Mouse (Mus musculus): Measurements from ENCODE around the gene Gtpbp4.
"Not testable (repeated sequence)": the region's sequence is repeated elsewhere in the genome, so short reads cannot be mapped to it uniquely, and the experiment has no call there.

Gene Gtpbp4

DNA sequence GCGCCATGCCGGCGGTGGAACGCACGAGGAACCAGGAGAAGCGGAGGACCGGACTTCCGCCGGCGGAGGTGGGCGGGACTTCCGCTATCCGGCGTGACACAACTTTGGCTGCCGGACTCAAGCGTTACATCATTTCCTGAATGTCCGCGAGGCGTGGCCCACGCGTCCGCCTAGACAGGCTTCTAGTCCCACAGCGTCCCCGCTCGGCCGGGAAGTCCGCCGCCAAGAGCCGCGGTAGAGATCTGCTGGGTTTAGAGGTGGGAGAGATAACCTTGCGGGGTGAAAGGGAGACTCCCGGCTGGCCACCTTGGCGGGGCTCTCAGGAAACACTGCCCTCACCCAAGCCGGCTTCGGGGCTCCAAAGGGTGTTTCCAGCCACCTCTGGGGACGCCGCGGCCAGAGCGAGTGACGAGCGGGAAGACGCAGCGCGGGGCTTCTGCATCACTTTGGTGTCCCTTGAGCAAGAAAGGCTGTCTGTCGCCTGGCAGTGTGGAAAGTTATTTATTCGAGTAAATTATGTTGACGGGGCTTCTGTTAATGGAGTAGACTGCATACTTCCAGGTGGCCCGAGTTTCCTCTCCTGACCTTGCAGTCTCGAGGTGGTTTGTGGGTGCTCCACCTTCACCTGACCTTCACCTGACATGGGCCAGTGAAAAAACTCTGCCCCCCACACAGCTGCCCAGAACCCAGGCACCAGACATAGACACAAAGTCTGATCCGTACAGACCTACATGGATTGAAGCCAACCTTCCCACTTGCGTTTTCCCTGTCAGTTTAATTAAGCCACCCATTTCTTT is at the start of gene Gtpbp4:
TSS of gene Gtpbp4 (minus strand) at position 94 of the 797 bp plus-strand sequence.
- peak; percentile 98 for DNase-seq (ENCODE audit: low spot score)

DNA sequence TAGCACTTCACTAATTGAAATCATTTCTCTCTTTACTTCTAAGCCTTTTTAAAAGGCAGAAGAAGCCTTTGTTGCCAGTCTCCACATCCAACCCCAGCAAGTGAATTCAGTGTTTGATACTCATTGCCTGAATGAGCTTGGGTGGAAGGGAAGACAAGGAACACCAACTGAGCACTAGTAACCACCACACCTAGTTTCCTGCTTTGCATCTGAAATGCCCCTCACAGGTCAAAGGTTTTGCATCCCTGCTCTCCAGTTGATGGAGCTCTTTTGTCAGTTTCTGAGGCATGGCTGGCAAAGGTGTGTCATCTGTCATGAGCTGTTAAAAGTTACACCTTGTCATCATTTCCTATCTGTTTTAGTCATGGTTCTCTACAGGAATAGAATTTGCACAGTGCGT is 48.8 kb upstream of the Gtpbp4 start:
- no peak for DNase-seq (ENCODE audit: low spot score)

GRCm38 (mm10) chr13:9043289-9044049 is 47.6 kb upstream of the Gtpbp4 start:
- no peak for DNase-seq (ENCODE audit: low spot score)

GRCm38 (mm10) chr13:9040626-9041025 is 44.7 kb upstream of the Gtpbp4 start:
- no peak for DNase-seq (ENCODE audit: low spot score)

GRCm38 (mm10) chr13:9031996-9032661 is 36.2 kb upstream of the Gtpbp4 start:
- no peak for DNase-seq (ENCODE audit: low spot score)

DNA sequence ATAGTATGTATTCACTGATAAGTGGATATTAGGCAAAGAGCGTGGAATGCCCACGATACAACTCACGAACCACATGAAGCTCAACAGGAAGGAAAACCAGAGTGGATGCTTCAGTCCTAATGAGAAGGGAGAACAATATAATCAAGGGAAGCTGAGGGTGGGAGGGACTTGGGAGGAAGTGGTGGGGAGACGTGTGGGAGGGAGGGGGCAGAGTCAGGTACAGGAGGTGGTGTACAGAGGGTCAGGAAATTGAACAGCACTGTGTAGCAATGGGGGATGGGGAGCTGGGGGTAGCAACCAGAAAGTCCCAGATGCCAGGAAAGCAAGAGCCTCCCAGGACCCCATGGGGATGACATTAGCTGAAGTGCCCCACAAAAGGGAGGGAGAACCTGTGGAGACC is 34.5 kb upstream of the Gtpbp4 start:
- no peak for DNase-seq (ENCODE audit: low spot score)

DNA sequence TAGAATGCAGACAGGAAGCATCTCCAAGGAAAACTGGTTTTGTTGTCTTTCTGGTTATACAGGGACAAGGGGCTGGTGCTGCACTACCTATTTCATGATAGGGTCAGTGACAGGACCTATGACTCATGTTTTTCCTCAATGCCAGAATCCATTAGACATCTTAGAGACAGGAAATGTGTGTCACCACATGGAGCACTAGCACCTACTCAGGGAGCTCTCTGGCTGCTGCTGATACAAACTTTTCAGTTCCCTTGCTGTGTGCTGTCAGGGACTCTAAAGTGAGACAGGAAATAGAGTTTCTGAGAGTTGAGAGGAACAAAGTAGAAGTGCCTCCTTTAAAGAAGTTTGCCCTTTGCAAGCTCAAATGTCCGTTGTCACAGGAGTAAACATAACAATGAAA is 31.4 kb upstream of the Gtpbp4 start:
- no peak for DNase-seq (ENCODE audit: low spot score)

DNA sequence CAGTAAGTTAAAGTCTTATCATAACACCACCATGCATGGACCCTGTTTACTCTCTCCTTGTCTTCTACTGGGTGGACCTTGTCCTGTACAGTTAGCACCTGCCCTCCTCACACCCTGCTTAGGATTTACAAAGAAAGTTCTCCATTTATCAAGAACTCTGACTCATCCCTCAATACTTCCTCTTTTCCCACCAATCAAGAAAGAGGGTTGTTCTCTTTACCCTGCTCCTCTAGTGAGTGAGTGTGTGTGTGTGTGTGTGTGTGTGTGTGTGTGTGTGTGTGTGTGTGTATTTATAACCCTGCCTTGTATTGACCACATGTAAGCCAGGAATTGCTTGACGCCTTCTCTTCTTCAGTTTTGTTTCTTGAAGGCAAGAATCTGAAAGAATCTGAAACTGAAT is 26.7 kb upstream of the Gtpbp4 start:
- DNase-seq (ENCODE audit: low spot score), result no peak

DNA sequence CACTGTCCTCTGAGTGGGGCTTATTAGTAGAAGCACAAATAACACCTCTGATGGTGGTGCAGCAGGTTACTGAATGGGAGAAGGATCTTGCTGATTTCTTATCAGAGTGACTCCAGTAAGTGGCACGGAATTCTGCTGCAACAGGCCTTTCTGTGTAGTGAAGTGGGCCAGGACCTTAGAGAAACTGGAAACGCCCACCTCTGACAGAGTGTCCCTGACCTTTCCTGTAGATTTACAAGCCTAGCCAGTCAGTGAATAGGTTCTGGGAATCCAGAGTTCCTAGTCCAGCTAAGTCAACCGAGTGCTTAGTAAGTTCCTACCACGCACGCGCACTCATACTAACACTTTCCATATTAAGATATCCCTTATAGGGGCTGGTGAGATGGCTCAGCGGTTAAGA is 25.7 kb upstream of the Gtpbp4 start:
- DNase-seq (ENCODE audit: low spot score), result no peak

DNA sequence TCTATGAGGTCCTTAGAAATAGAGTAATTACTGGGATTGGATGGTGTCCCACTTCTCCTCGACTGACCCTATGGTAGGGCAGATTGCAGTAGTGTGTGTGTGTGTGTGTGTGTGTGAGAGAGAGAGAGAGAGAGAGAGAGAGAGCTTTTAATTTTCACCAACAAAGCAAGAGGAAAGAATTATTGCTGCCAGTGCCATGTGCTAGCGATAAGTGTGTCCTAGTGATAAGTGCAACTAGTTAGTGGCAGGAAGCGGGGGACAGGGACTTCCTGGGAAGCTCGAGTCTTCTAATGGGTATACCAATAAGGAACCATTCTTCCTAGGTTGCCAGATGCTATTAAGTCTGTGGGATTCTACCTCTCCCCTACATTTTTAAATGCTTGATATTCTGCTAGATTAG is 23.8 kb upstream of the Gtpbp4 start:
- no peak for DNase-seq (ENCODE audit: low spot score)

DNA sequence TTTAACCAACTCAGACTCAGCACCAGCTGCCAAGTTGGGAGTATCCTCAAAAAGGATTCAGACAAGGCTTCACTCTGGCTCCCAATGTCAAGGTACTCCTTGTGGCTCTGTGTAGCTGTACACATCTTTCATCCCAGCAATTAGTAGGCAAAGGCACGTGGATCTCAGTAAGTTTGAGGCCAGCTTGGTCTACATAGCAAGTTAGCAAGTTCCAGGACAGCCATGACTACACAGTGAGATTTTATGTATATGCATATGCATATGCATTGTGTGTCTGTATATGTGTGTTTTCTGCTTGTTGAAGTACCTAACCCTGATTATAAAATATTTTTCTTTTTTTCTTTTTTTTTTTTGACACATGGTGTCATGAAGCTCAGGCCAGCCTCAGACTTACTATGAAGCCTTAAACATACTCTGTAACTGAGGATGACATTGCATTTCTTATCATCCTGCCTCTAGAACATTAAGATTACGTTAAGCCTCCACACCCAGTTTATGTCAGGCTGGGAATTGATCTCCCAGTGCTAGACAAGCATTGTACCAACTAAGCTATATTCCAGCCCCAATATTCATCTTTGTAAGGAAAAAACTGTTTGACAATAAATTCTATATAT is 23.2 kb upstream of the Gtpbp4 start:
- no peak for DNase-seq (ENCODE audit: low spot score)

DNA sequence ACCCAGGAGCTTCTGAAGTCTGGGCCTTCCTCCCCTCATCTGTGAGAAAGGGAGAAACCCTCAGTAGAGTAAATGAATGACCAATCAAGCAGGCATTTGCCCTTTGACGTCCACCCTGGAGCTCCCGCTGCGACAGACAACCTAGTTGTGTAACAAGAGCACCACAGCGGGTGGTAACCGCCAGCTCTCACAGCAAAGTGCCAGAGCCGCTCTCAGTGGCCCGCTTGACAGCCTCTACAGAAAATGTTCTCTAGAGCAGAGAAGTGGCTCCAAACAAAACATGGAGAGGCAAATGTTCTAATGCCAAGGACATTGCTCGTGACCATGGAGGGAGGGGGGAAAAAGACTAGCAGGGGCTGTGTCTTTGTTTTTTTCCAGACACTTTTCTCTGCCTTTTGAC is 21.3 kb upstream of the Gtpbp4 start:
- DNase-seq (ENCODE audit: low spot score), result peak; percentile 42

DNA sequence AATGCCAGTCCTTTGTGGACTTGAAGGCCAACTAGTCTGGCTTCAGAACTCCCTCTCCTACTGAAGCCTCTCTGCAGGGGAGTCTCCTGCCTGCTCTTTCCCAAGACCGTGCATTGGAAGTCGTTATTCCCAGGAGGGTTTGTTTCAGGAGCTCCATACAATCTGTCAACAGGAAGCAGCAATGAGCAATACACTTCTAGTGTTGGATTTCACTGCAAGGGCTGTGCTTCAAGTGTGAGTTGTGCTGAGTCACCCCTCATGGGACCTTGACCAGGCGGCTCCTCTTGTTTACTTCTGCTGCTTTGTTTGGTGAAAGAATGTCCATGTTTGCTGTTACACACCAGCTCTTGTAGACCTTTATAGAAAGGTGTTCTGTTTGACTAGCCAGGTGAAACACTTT is 18.5 kb upstream of the Gtpbp4 start:
- DNase-seq (ENCODE audit: low spot score), result peak; percentile 17

DNA sequence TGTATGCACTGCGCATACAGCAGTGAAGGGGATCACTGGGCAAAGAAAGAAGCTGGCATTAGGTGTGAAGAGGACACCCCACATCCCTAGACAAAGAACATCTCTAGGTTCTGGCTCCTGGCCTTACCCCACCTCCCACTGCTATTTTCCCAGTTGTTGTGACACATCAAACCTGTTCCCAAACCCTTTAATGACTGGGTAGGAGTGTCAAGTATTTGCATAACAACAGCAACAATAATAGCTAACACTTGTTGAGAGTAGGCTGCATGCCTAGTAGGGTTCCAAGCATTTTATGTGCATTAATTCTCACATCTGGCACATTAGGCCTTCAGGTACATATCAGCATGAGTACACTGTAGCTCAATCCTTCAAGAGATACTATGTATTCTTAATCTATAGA is 17.6 kb upstream of the Gtpbp4 start:
- no peak for DNase-seq (ENCODE audit: low spot score)

- DNase-seq (ENCODE audit: low spot score), result peak; percentile 96
These were observed 15.9 kb upstream of the Gtpbp4 start for GRCm38 (mm10) chr13:9011596-9012350.

GRCm38 (mm10) chr13:9003306-9003705 is 7.4 kb upstream of the Gtpbp4 start:
- no peak for DNase-seq (ENCODE audit: low spot score)

- no peak for DNase-seq (ENCODE audit: low spot score)
These were observed 3.6 kb upstream of the Gtpbp4 start for GRCm38 (mm10) chr13:8999464-8999863.

GRCm38 (mm10) chr13:8997221-8997620 is 1.3 kb upstream of the Gtpbp4 start:
- not testable (repeated sequence) for DNase-seq (ENCODE audit: low spot score)

- peak; percentile 71 for DNase-seq (ENCODE audit: low spot score)
These were observed 509 bp downstream of the Gtpbp4 start for GRCm38 (mm10) chr13:8995159-8995989.

DNA sequence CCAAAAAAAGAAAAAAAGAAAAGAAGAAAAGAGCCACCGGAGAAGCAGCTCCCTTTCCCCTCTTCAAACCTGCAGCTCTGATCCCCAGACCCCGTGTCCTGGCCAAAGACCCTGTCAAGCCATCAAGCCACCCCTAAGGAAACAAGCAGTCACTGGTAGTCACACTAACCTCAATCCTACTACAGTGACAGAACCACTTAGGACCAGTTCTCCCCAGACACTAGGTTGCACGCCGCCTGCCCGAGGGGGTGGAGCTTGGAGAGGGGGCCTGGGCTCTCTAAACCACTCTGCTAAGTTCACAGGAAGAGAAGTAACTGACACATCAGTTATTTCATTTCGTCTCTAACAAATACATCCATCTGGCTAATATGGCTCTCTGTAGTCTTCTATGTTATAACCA is 3.7 kb downstream of the Gtpbp4 start:
- no peak for DNase-seq (ENCODE audit: low spot score)

DNA sequence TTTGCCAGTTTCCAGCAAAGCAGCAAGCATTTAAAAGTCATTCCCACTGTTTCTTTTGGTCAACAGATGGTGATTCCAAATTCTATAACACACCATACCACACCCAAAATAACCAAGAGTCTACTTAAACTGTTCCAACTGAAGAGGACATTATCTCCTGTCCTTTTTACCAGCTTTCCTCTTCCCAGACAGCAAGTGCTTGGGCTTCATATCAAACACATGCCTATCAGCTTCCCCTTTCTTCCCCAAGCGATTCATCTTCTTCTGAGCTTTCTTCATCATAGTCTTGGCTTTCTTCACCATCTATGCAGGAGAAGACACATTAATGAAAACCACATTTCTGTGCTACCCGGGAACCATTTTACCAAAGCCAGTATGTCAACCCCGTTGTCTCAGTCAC is 22.9 kb downstream of the Gtpbp4 start:
- no peak for DNase-seq (ENCODE audit: low spot score)
